Mouse (Mus musculus) embryonic facial prominence, embryonic 10.5 days (tissue): ENCODE results near the gene Fgf16. TPM values are rescaled to one million over a fixed set of nuclear protein-coding genes. Genes with fewer than 3 reads are reported as not detected.

Experiments used
- DNase-seq: peaks from one replicate; pipeline ENCODE4 v3.0.0-alpha.2; 2017; ENCODE audit warnings: low spot score
- H3K27ac ChIP-seq: fragments of 300-500 bp; sonication (generic); replicated peaks from 2 replicates; pipeline ENCODE4 v1.5.1; 2016; ENCODE audit warnings: mild to moderate bottlenecking
- H3K27me3 ChIP-seq: fragments of 300-500 bp; sonication (generic); replicated peaks from 2 replicates; pipeline ENCODE4 v1.6.1; 2016; ENCODE audit warnings: low read depth, mild to moderate bottlenecking; ENCODE audit not compliant: poor library complexity, severe bottlenecking
- H3K36me3 ChIP-seq: fragments of 300-500 bp; sonication (generic); replicated peaks from 2 replicates; pipeline ENCODE4 v1.6.1; 2016; ENCODE audit warnings: mild to moderate bottlenecking, moderate library complexity
- H3K4me1 ChIP-seq: fragments of 300-500 bp; sonication (generic); 2 replicates; pipeline ENCODE4 v1.6.1; 2016
- H3K4me3 ChIP-seq: fragments of 300-500 bp; sonication (generic); 2 replicates; pipeline ENCODE4 v1.5.1; 2016; ENCODE audit warnings: mild to moderate bottlenecking, moderate library complexity
- H3K9me3 ChIP-seq: fragments of 300-500 bp; sonication (generic); 2 replicates; pipeline ENCODE4 v1.6.1; 2016; ENCODE audit warnings: mild to moderate bottlenecking
- WGBS: fragments of 180-500 bp; shearing (Covaris S2); methylation state at CpG from one replicate; pipeline ENCODE4 v1.1.7; 2016; 5-methylcytosine and 5-hydroxymethylcytosine counted together
- polyA plus RNA-seq: library from polyadenylated mRNA; unstranded; fragments of >200 nt; fragmentation: Nextera tagmentation; extraction: Ambion mirVana; gene quantifications from 2 replicates; pipeline ENCODE4 v1.2.1, GENCODE M21; 2016

Gene Fgf16
- polyA plus RNA-seq: 0.15 and 0.35 TPM in 2 replicates

GRCm38 (mm10) chrX:105764162-105765004 lies at the start of gene Fgf16:
TSS of gene Fgf16 (plus strand) at chrX:105764279.
- Histone ChIP-seq H3K4me3 (peak within 1 kb of the TSS; percentile 54), H3K27ac (no peak within 1 kb of the TSS), H3K27me3 (peaks cover 93% of the 10 kb centered on the region), H3K36me3 (no peaks in the 10 kb centered on the region), H3K4me1 (peaks cover 13% of the 10 kb centered on the region), H3K9me3 (no peaks in the 10 kb centered on the region)
- WGBS: 17% methylated on average over 84 of the region's 86 CpGs
- peak; percentile 35 for DNase-seq

GRCm38 (mm10) chrX:105714740-105715139 lies 49.3 kb upstream of the Fgf16 start:
- peaks cover 78% of the 10 kb centered on the region for H3K27me3 ChIP-seq
- 75% methylated on average over 4 of the region's 4 CpGs for WGBS
- DNase-seq: no peak
- H3K9me3 ChIP-seq: no peaks in the 10 kb centered on the region
- H3K4me1 ChIP-seq: no peaks in the 10 kb centered on the region
- H3K36me3 ChIP-seq: no peaks in the 10 kb centered on the region
- H3K27ac ChIP-seq: no peak overlapping the region
- no peak overlapping the region for H3K4me3 ChIP-seq

GRCm38 (mm10) chrX:105715789-105716321 lies 48.2 kb upstream of the Fgf16 start:
- no peaks in the 10 kb centered on the region for H3K4me1 ChIP-seq
- 92% methylated on average over 7 of the region's 7 CpGs for WGBS
- no peaks in the 10 kb centered on the region for H3K36me3 ChIP-seq
- H3K4me3 ChIP-seq: no peak overlapping the region
- no peak for DNase-seq
- H3K27me3 ChIP-seq: peaks cover 81% of the 10 kb centered on the region
- no peaks in the 10 kb centered on the region for H3K9me3 ChIP-seq
- H3K27ac ChIP-seq: no peak overlapping the region

GRCm38 (mm10) chrX:105718388-105718787 lies 45.7 kb upstream of the Fgf16 start:
- WGBS: 85% methylated on average over 5 of the region's 5 CpGs
- Histone ChIP-seq H3K36me3 (no peaks in the 10 kb centered on the region), H3K27me3 (peaks cover 84% of the 10 kb centered on the region), H3K9me3 (no peaks in the 10 kb centered on the region), H3K4me1 (no peaks in the 10 kb centered on the region), H3K4me3 (no peak overlapping the region), H3K27ac (no peak overlapping the region)
- DNase-seq: no peak

- no peaks in the 10 kb centered on the region for H3K36me3 ChIP-seq
- DNase-seq: no peak
- peaks cover 82% of the 10 kb centered on the region for H3K27me3 ChIP-seq
- 88% methylated on average over 5 of the region's 5 CpGs for WGBS
- no peak overlapping the region for H3K4me3 ChIP-seq
- no peaks in the 10 kb centered on the region for H3K4me1 ChIP-seq
- H3K9me3 ChIP-seq: no peaks in the 10 kb centered on the region
- no peak overlapping the region for H3K27ac ChIP-seq
These were observed 45.1 kb upstream of the Fgf16 start for GRCm38 (mm10) chrX:105718943-105719342.

GRCm38 (mm10) chrX:105724174-105724573 lies 39.9 kb upstream of the Fgf16 start:
- no peak overlapping the region for H3K27ac ChIP-seq
- H3K27me3 ChIP-seq: peaks cover 53% of the 10 kb centered on the region
- H3K9me3 ChIP-seq: no peaks in the 10 kb centered on the region
- no peak overlapping the region for H3K4me3 ChIP-seq
- H3K4me1 ChIP-seq: no peaks in the 10 kb centered on the region
- DNase-seq: no peak
- H3K36me3 ChIP-seq: no peaks in the 10 kb centered on the region
- 78% methylated on average over 7 of the region's 7 CpGs for WGBS

- Histone ChIP-seq H3K27me3 (peaks cover 80% of the 10 kb centered on the region), H3K27ac (no peak overlapping the region), H3K4me1 (peaks cover 13% of the 10 kb centered on the region), H3K4me3 (peak overlapping the region; percentile 54), H3K36me3 (no peaks in the 10 kb centered on the region), H3K9me3 (no peaks in the 10 kb centered on the region)
- 19% methylated on average over 23 of the region's 23 CpGs for WGBS
- DNase-seq: peak; percentile 12
These were observed 1.1 kb upstream of the Fgf16 start for GRCm38 (mm10) chrX:105762847-105763527.

GRCm38 (mm10) chrX:105763612-105764011 lies 467 bp upstream of the Fgf16 start:
- H3K27ac ChIP-seq: no peak overlapping the region
- H3K4me3 ChIP-seq: peak overlapping the region; percentile 54
- WGBS: 9% methylated on average over 20 of the region's 20 CpGs
- no peaks in the 10 kb centered on the region for H3K9me3 ChIP-seq
- peaks cover 86% of the 10 kb centered on the region for H3K27me3 ChIP-seq
- peaks cover 13% of the 10 kb centered on the region for H3K4me1 ChIP-seq
- peak; percentile 32 for DNase-seq
- no peaks in the 10 kb centered on the region for H3K36me3 ChIP-seq

GRCm38 (mm10) chrX:105765005-105765706 lies 1.1 kb downstream of the Fgf16 start:
- H3K9me3 ChIP-seq: no peaks in the 10 kb centered on the region
- 20% methylated on average over 32 of the region's 36 CpGs for WGBS

GRCm38 (mm10) chrX:105766013-105766412 lies 1.9 kb downstream of the Fgf16 start:
- Histone ChIP-seq H3K4me1 (peaks cover 13% of the 10 kb centered on the region), H3K36me3 (no peaks in the 10 kb centered on the region), H3K4me3 (no peak overlapping the region), H3K9me3 (no peaks in the 10 kb centered on the region), H3K27me3 (peaks cover 99% of the 10 kb centered on the region), H3K27ac (no peak overlapping the region)
- DNase-seq: peak; percentile 9
- 23% methylated on average over 6 of the region's 6 CpGs for WGBS

More at GRCm38 (mm10) chrX:105765005-105765706, 1.1 kb downstream of the Fgf16 start:
- peaks cover 99% of the 10 kb centered on the region for H3K27me3 ChIP-seq
- no peaks in the 10 kb centered on the region for H3K36me3 ChIP-seq
- no peak overlapping the region for H3K27ac ChIP-seq
- H3K4me1 ChIP-seq: peaks cover 13% of the 10 kb centered on the region
- peak overlapping the region; percentile 54 for H3K4me3 ChIP-seq
- peak; percentile 29 for DNase-seq

GRCm38 (mm10) chrX:105767177-105767764 lies 3.2 kb downstream of the Fgf16 start:
- peak; percentile 59 for DNase-seq
- Histone ChIP-seq H3K4me3 (no peak overlapping the region), H3K4me1 (peaks cover 13% of the 10 kb centered on the region), H3K36me3 (no peaks in the 10 kb centered on the region), H3K27me3 (peaks cover 97% of the 10 kb centered on the region), H3K27ac (no peak overlapping the region), H3K9me3 (no peaks in the 10 kb centered on the region)
- WGBS: 32% methylated on average over 9 of the region's 9 CpGs

GRCm38 (mm10) chrX:105767932-105768331 lies 3.9 kb downstream of the Fgf16 start:
- DNase-seq: no peak
- H3K9me3 ChIP-seq: no peaks in the 10 kb centered on the region
- no peak overlapping the region for H3K4me3 ChIP-seq
- H3K36me3 ChIP-seq: no peaks in the 10 kb centered on the region
- 75% methylated on average over 3 of the region's 3 CpGs for WGBS
- H3K27me3 ChIP-seq: peaks cover 97% of the 10 kb centered on the region
- H3K4me1 ChIP-seq: peaks cover 13% of the 10 kb centered on the region
- H3K27ac ChIP-seq: no peak overlapping the region
